In the genomic region with DNA sequence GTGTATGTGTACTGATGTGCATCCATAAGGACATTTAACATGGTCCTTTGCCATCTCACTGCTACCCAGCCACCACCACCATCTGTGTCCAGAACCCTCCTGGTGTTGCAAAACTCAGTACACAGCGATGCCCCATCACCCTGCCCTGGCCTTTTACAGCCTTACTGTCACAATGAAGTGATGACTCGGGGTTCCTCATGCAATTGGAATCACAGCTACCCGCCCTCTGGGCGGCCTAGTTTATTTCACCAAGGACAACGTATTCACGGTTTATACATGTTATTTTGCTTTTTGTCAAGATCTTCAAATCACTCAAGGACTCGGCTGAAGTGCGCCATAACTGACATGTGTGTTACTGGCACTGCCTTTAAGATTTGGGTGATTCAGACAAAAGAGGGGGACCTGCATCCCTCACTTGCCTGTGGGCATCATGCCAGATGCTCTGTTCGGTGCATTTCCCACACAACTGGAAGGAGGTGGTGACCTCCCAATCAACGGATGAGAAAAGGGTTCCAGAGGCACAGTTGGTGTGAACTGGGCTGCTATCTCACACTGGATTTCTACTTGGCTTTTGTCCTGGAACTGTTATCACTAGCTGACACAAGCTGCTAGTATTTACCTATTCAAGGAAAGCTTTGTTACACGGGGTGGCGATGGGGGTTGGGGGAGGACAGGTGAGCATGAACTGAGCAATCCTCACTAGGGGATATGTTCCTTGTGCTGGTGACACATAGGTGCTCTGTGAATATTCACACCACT, we compare ENCODE assay signal across 12 mouse cellular contexts. TPM values are rescaled to one million over a fixed set of nuclear protein-coding genes. Genes with fewer than 3 reads are reported as not detected.
DNase-seq lines count a peak whose midpoint lies in the region; ATAC-seq and TF ChIP-seq lines count a peak whose summit lies in the region.
"Had no signal": no experiment of that assay in that cellular context is flagged by ENCODE, and none has a peak within 500 bp of the region (broad histone marks: within the 10 kb centered on the region; RNA-seq: fewer than 3 reads in every experiment).

No protein-coding gene starts in this region.

- ATAC-seq in heart, postnatal 0 days (ENCODE audit: insufficient read depth, low read depth): no peak
- ATAC-seq in midbrain, embryonic 14.5 days (ENCODE audit: low FRiP score, low TSS enrichment): no peak
- ATAC-seq in midbrain, embryonic 16.5 days: no peak
- no peak; the same call in 1 of the 2 replicates for ATAC-seq in stomach, embryonic 15.5 days (ENCODE audit: insufficient read depth, low FRiP score, low read depth)
- ATAC-seq: inflammation-experienced regulatory T-cells, adult 6 months had no signal

- H3K27me3 ChIP-seq in heart, postnatal 0 days (ENCODE audit: control insufficient read depth, insufficient read depth, low read length): no peaks in the 10 kb centered on the region
- no peaks in the 10 kb centered on the region for H3K27me3 ChIP-seq in midbrain, embryonic 14.5 days (ENCODE audit: control insufficient read depth, insufficient read depth, low read length)
- no peaks in the 10 kb centered on the region for H3K27me3 ChIP-seq in midbrain, embryonic 16.5 days (ENCODE audit: control insufficient read depth, insufficient read depth, low read depth, low read length)
- H3K27me3 ChIP-seq in stomach, embryonic 15.5 days (replicated peaks): no peaks in the 10 kb centered on the region

- TF ChIP-seq EP300 in heart, postnatal 0 days (IDR thresholded peaks at IDR 0.05; ENCODE audit: low read depth): no peak

- DNase-seq in adrenal gland, postnatal 36 days: peak; percentile 20 to 28
- DNase-seq in adrenal gland, postnatal 4 days (ENCODE audit: low spot score in 2 of 2): no peak
- no peak for DNase-seq in heart, postnatal 0 days (ENCODE audit: low spot score)
- no peak for DNase-seq in heart, postnatal 36 days
- DNase-seq in midbrain, embryonic 14.5 days: no peak
- no peak for DNase-seq in gastrocnemius, postnatal 10 days
- DNase-seq: lung, postnatal 4 days had no signal

- H3K4me3 ChIP-seq in heart, postnatal 0 days (ENCODE audit: low read depth, low read length): no peak overlapping the region
- H3K4me3 ChIP-seq in midbrain, embryonic 14.5 days (replicated peaks; ENCODE audit: low read depth, low read length): no peak overlapping the region
- H3K4me3 ChIP-seq in midbrain, embryonic 16.5 days (ENCODE audit: low read depth, low read length): no peak overlapping the region
- no peak overlapping the region for H3K4me3 ChIP-seq in stomach, embryonic 15.5 days (replicated peaks)
- H3K4me3 ChIP-seq: myocyte had no signal

- H3K36me3 ChIP-seq in heart, postnatal 0 days (replicated peaks; ENCODE audit: control insufficient read depth, insufficient read depth, low read length): no peaks in the 10 kb centered on the region
- no peaks in the 10 kb centered on the region for H3K36me3 ChIP-seq in midbrain, embryonic 14.5 days (ENCODE audit: control insufficient read depth, insufficient read depth, low read length)
- no peaks in the 10 kb centered on the region for H3K36me3 ChIP-seq in midbrain, embryonic 16.5 days (ENCODE audit: control insufficient read depth, insufficient read depth, low read length)
- H3K36me3 ChIP-seq in stomach, embryonic 15.5 days: no peaks in the 10 kb centered on the region

- H3K4me2 ChIP-seq in heart, postnatal 0 days (ENCODE audit: low read depth, low read length): no peak overlapping the region
- H3K4me2 ChIP-seq in midbrain, embryonic 14.5 days (ENCODE audit: low read length): no peak overlapping the region
- no peak overlapping the region for H3K4me2 ChIP-seq in midbrain, embryonic 16.5 days (ENCODE audit: low read length)
- H3K4me2 ChIP-seq in stomach, embryonic 15.5 days: no peak overlapping the region

- intact Hi-C loops in heart, postnatal 36 days (cut with DNase I): no loop called here

- no peaks in the 10 kb centered on the region for H3K9me3 ChIP-seq in heart, postnatal 0 days (replicated peaks; ENCODE audit: control insufficient read depth, low read length)
- H3K9me3 ChIP-seq in midbrain, embryonic 14.5 days (ENCODE audit: control insufficient read depth, low read length): no peaks in the 10 kb centered on the region
- no peaks in the 10 kb centered on the region for H3K9me3 ChIP-seq in midbrain, embryonic 16.5 days (replicated peaks; ENCODE audit: control insufficient read depth, low read length, poor library complexity, severe bottlenecking)
- H3K9me3 ChIP-seq in stomach, embryonic 15.5 days: no peaks in the 10 kb centered on the region

- WGBS in heart, postnatal 0 days: 58% methylated on average over 12 of the region's 12 CpGs
- 76% methylated on average over 12 of the region's 12 CpGs for WGBS in midbrain, embryonic 14.5 days
- 74% methylated on average over 12 of the region's 12 CpGs for WGBS in midbrain, embryonic 16.5 days
- 72% methylated on average over 12 of the region's 12 CpGs for WGBS in stomach, embryonic 15.5 days

- H3K27ac ChIP-seq in heart, postnatal 0 days (ENCODE audit: low read depth): peak overlapping the region; percentile 81
- H3K27ac ChIP-seq in midbrain, embryonic 14.5 days (replicated peaks; ENCODE audit: low read depth, low read length): peak overlapping the region; percentile 52
- no peak overlapping the region; the same call in 1 of the 2 replicates for H3K27ac ChIP-seq in midbrain, embryonic 16.5 days (ENCODE audit: low read length)
- H3K27ac ChIP-seq in stomach, embryonic 15.5 days: peak overlapping the region; percentile 7; the same call in 1 of the 2 replicates
- H3K27ac ChIP-seq: liver, embryonic 14.5 days had no signal

- H3K4me1 ChIP-seq in heart, postnatal 0 days (ENCODE audit: control insufficient read depth, insufficient read depth): peaks cover 60% of the 10 kb centered on the region
- peaks cover 22% of the 10 kb centered on the region for H3K4me1 ChIP-seq in midbrain, embryonic 14.5 days (ENCODE audit: control insufficient read depth, insufficient read depth, low read length)
- H3K4me1 ChIP-seq in midbrain, embryonic 16.5 days (ENCODE audit: control insufficient read depth, insufficient read depth, low read length): peaks cover 14% of the 10 kb centered on the region
- H3K4me1 ChIP-seq in stomach, embryonic 15.5 days: peaks cover 26% of the 10 kb centered on the region

- TF ChIP-seq CTCF in heart, postnatal 0 days (IDR thresholded peaks at IDR 0.05; ENCODE audit: low read depth): no peak

- no peak overlapping the region for H3K9ac ChIP-seq in heart, postnatal 0 days (replicated peaks; ENCODE audit: low read depth, low read length)
- H3K9ac ChIP-seq in midbrain, embryonic 14.5 days (replicated peaks; ENCODE audit: low read length): no peak overlapping the region
- no peak overlapping the region for H3K9ac ChIP-seq in midbrain, embryonic 16.5 days (ENCODE audit: low read depth, low read length)
- H3K9ac ChIP-seq in stomach, embryonic 15.5 days: no peak overlapping the region
- H3K9ac ChIP-seq: liver, embryonic 14.5 days had no signal

RNA-seq across cellular contexts. Expression of a gene that starts 27.9 kb away (rescaled TPM):
- total RNA-seq in adrenal gland, postnatal 36 days (2021): 10 to 100 TPM; 44.1 to 45.3 TPM
- 10 to 100 TPM; 49.7 to 55.7 TPM for total RNA-seq in adrenal gland, postnatal 4 days (2021)
- 43.0 and 46.1 TPM in 2 replicates for total RNA-seq in heart, postnatal 0 days (2014; rRNA removed; ENCODE audit: low replicate concordance)
- polyA plus RNA-seq in heart, postnatal 0 days (2015; fragmentation: Nextera tagmentation; extraction: Ambion mirVana): 16.9 and 19.3 TPM in 2 replicates
- 10 to 100 TPM; 37.6 to 45.2 TPM for total RNA-seq in heart, postnatal 36 days (2021)
- polyA plus RNA-seq in midbrain, embryonic 14.5 days (2014; fragmentation: Nextera tagmentation; extraction: Ambion mirVana): 45.3 and 48.5 TPM in 2 replicates
- 40.0 and 47.5 TPM in 2 replicates for polyA plus RNA-seq in midbrain, embryonic 16.5 days (2015; fragmentation: Nextera tagmentation; extraction: Ambion mirVana)
- polyA plus RNA-seq in stomach, embryonic 15.5 days (2015; fragmentation: Nextera tagmentation; extraction: Ambion mirVana): 33.4 TPM in 2 replicates
- 10 to 100 TPM; 23.8 to 36.4 TPM for total RNA-seq in gastrocnemius, postnatal 10 days (2021)

Comparison
In these comparisons a context has a peak if more than half of its experiments do, and no peak if none do; other contexts are left out.
1. DNase-seq: peak in adrenal gland, postnatal 36 days (2 of 2); none in adrenal gland, postnatal 4 days (0 of 2), heart, postnatal 0 days (single experiment), heart, postnatal 36 days (0 of 2), midbrain, embryonic 14.5 days (single experiment) and gastrocnemius, postnatal 10 days (single experiment).